Mouse (Mus musculus): ENCODE measurements around the gene Apold1.

DNA sequence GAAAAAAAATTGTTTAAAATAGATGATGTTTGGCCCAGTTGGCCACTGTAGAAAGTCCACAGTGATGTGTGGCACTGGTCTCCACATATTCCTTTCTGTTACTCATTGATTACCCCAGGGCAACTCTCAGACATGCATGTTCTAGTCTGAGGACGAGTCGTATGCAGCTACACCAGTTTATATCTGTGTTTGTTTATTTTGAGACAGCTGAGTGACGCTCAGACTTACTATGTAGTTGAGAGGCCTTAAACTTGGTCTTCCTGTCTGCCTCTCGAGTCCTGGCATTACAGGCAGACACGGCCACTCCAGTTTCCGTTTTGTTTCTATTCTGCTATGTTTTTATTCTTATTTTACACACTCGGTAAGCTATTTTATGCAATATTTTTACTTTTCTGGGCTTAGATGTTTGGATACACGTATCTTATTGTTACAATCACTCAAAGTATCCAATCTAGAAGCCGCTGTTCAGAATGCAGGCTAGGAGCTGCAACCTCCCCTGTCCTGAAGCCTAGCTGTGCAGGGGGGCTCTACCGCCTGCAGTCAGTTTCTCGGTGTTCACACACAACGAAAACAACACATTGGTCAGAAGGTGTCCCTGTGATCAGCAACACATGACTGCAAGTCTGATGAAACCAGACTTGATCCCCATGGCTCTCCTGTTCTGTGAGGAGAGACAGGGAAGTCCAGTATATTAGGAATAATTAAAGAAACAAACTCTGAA is 48.9 kb upstream of the Apold1 start:
- TF ChIP-seq CTCF (IDR thresholded peaks at IDR 0.05 in 2 of 3, conservative IDR thresholded peaks at IDR 0.05 in 1 of 3; ENCODE audit: control insufficient read depth in 1 of 3, insufficient read depth in 1 of 3, low read depth in 2 of 3, low read length in 3 of 3, poor library complexity in 1 of 3, severe bottlenecking in 1 of 3): no peak
- no peak for TF ChIP-seq POLR2AphosphoS2 (IDR thresholded peaks at IDR 0.05; ENCODE audit: low read length)
- TF ChIP-seq POLR2A (IDR thresholded peaks at IDR 0.05; ENCODE audit: control insufficient read depth in 1 of 2, insufficient read depth in 1 of 2, low read depth in 1 of 2, low read length in 2 of 2, poor library complexity in 1 of 2): no peak
- no peak for TF ChIP-seq ZNF384 (IDR thresholded peaks at IDR 0.05; ENCODE audit: low read depth, low read length)
- TF ChIP-seq MAX (IDR thresholded peaks at IDR 0.05; ENCODE audit: low read length): no peak
- no peak for TF ChIP-seq POLR2AphosphoS5 (IDR thresholded peaks at IDR 0.05; ENCODE audit: borderline replicate concordance, low read depth, low read length)
- no peak for TF ChIP-seq ELF1 (IDR thresholded peaks at IDR 0.05; ENCODE audit: low read depth, low read length)
- TF ChIP-seq USF1 (IDR thresholded peaks at IDR 0.05; ENCODE audit: low read depth, low read length): 0 out of 2 replicates have a peak, but pooled peaks have one; percentile 8
- TF ChIP-seq MXI1 (IDR thresholded peaks at IDR 0.05; ENCODE audit: low read depth, low read length): peak; percentile 25; the same call in 1 of the 2 replicates
- TF ChIP-seq CHD2 (IDR thresholded peaks at IDR 0.05; ENCODE audit: low read length): no peak
- 0 out of 2 replicates have a peak, but pooled peaks have one; percentile 21 for TF ChIP-seq SIN3A (IDR thresholded peaks at IDR 0.05; ENCODE audit: low read length)
